Mouse (Mus musculus) megakaryocyte progenitor cell, adult 5-6 weeks (primary cell): ENCODE measurements around the gene Dpf2. TPM values are rescaled to one million over a fixed set of nuclear protein-coding genes. Genes with fewer than 3 reads are reported as not detected.

Experiments used
- total RNA-seq, 2 experiments: library from RNA; stranded (forward) in 1 of 2; stranded (reverse) in 1 of 2; fragments of 157-497, 149-512 nt in 1 of 2; fragments of 200-1000 nt in 1 of 2; gene quantifications; 2 replicates each; pipeline versions ENCODE4 v1.2.3 to v1.2.4; 2015 to 2017

Dpf2 gene
- total RNA-seq, 2 experiments from 2014 or later: 47.6 to 65.1 TPM

Other genes starting within 250 kb of the Dpf2 start
Only the 30 nearest of the 31 such genes appear.
- gene Map3k11, start 224.3 kb downstream of the Dpf2 start, total RNA-seq (2015): 13.0 and 16.1 TPM in 2 replicates
- 19.2 and 22.9 TPM in 2 replicates for gene Map3k11, start 224.3 kb downstream of the Dpf2 start, total RNA-seq (2017)
- 21.6 and 24.5 TPM in 2 replicates for gene Pcnx3, start 224.1 kb downstream of the Dpf2 start, total RNA-seq (2015)
- gene Pcnx3, start 224.1 kb downstream of the Dpf2 start, total RNA-seq (2017): 15.6 and 15.7 TPM in 2 replicates
- gene Kcnk7, start 208.6 kb downstream of the Dpf2 start, total RNA-seq (2015): not detected in 2 replicates
- 0.14 TPM in 1 of 2 replicates, not detected in the other for gene Kcnk7, start 208.6 kb downstream of the Dpf2 start, total RNA-seq (2017)
- 7.9 and 8.1 TPM in 2 replicates for gene Ehbp1l1, start 186.7 kb downstream of the Dpf2 start, total RNA-seq (2015)
- gene Ehbp1l1, start 186.7 kb downstream of the Dpf2 start, total RNA-seq (2017): 27.2 and 30.3 TPM in 2 replicates
- 40.5 and 42.3 TPM in 2 replicates for gene Fam89b, start 183.4 kb downstream of the Dpf2 start, total RNA-seq (2015)
- 20.3 and 22.9 TPM in 2 replicates for gene Fam89b, start 183.4 kb downstream of the Dpf2 start, total RNA-seq (2017)
- gene Ltbp3, start 172.1 kb downstream of the Dpf2 start, total RNA-seq (2015): 6.1 and 7.6 TPM in 2 replicates
- 2.7 and 5.6 TPM in 2 replicates for gene Ltbp3, start 172.1 kb downstream of the Dpf2 start, total RNA-seq (2017)
- 15.7 and 19.9 TPM in 2 replicates for gene Scyl1, start 141.6 kb downstream of the Dpf2 start, total RNA-seq (2015)
- 23.9 and 28.2 TPM in 2 replicates for gene Scyl1, start 141.6 kb downstream of the Dpf2 start, total RNA-seq (2017)
- 15.7 and 16.3 TPM in 2 replicates for gene Frmd8, start 37.7 kb downstream of the Dpf2 start, total RNA-seq (2015)
- gene Frmd8, start 37.7 kb downstream of the Dpf2 start, total RNA-seq (2017): 16.2 and 17.7 TPM in 2 replicates
- gene Slc25a45, start 35.2 kb downstream of the Dpf2 start, total RNA-seq (2015): 28.7 and 30.5 TPM in 2 replicates
- gene Slc25a45, start 35.2 kb downstream of the Dpf2 start, total RNA-seq (2017): 30.2 and 39.5 TPM in 2 replicates
- gene Tigd3, start 18.9 kb downstream of the Dpf2 start, total RNA-seq (2015): 0.32 and 0.81 TPM in 2 replicates
- gene Tigd3, start 18.9 kb downstream of the Dpf2 start, total RNA-seq (2017): 1.5 and 2.8 TPM in 2 replicates
- not detected in 2 replicates for gene Cdc42ep2, start 11.8 kb upstream of the Dpf2 start, total RNA-seq (2015)
- gene Cdc42ep2, start 11.8 kb upstream of the Dpf2 start, total RNA-seq (2017): 0.07 TPM in 1 of 2 replicates, not detected in the other
- 60.9 and 76.7 TPM in 2 replicates for gene Pola2, start 51.2 kb upstream of the Dpf2 start, total RNA-seq (2015)
- 57.4 and 61.3 TPM in 2 replicates for gene Pola2, start 51.2 kb upstream of the Dpf2 start, total RNA-seq (2017)
- gene Slc22a20, start 73.1 kb upstream of the Dpf2 start, total RNA-seq (2015): not detected in 2 replicates
- 0.44 TPM in 1 of 2 replicates, not detected in the other for gene Slc22a20, start 73.1 kb upstream of the Dpf2 start, total RNA-seq (2017)
- gene Capn1, start 102.9 kb upstream of the Dpf2 start, total RNA-seq (2015): 18.6 and 20.0 TPM in 2 replicates
- gene Capn1, start 102.9 kb upstream of the Dpf2 start, total RNA-seq (2017): 36.8 and 38.4 TPM in 2 replicates
- gene Syvn1, start 133.6 kb upstream of the Dpf2 start, total RNA-seq (2015): 23.1 and 25.2 TPM in 2 replicates
- 10.1 and 11.2 TPM in 2 replicates for gene Syvn1, start 133.6 kb upstream of the Dpf2 start, total RNA-seq (2017)
- gene Mrpl49, start 144.8 kb upstream of the Dpf2 start, total RNA-seq (2015): 44.4 and 53.5 TPM in 2 replicates
- 31.9 and 38.4 TPM in 2 replicates for gene Mrpl49, start 144.8 kb upstream of the Dpf2 start, total RNA-seq (2017)
- gene Fau, start 144.8 kb upstream of the Dpf2 start, total RNA-seq (2015): 1,814 and 1,841 TPM in 2 replicates
- gene Fau, start 144.8 kb upstream of the Dpf2 start, total RNA-seq (2017): 1,690 and 2,042 TPM in 2 replicates
- gene Znhit2, start 148.2 kb upstream of the Dpf2 start, total RNA-seq (2015): 12.7 and 14.2 TPM in 2 replicates
- gene Znhit2, start 148.2 kb upstream of the Dpf2 start, total RNA-seq (2017): 12.5 and 14.5 TPM in 2 replicates
- gene Tm7sf2, start 155.4 kb upstream of the Dpf2 start, total RNA-seq (2015): 8.4 and 10.6 TPM in 2 replicates
- 1.6 and 1.8 TPM in 2 replicates for gene Tm7sf2, start 155.4 kb upstream of the Dpf2 start, total RNA-seq (2017)
- gene Vps51, start 164.2 kb upstream of the Dpf2 start, total RNA-seq (2015): 30.4 and 33.2 TPM in 2 replicates
- gene Vps51, start 164.2 kb upstream of the Dpf2 start, total RNA-seq (2017): 42.8 and 54.7 TPM in 2 replicates
- not detected in 2 replicates for gene Tmem262, start 167.0 kb upstream of the Dpf2 start, total RNA-seq (2015)
- gene Tmem262, start 167.0 kb upstream of the Dpf2 start, total RNA-seq (2017): not detected in 2 replicates
- not detected in 2 replicates for gene Gm28374, start 169.2 kb upstream of the Dpf2 start, total RNA-seq (2015)
- gene Gm28374, start 169.2 kb upstream of the Dpf2 start, total RNA-seq (2017): not detected in 2 replicates
- 12.0 and 14.9 TPM in 2 replicates for gene Zfpl1, start 171.9 kb upstream of the Dpf2 start, total RNA-seq (2015)
- 23.7 and 32.8 TPM in 2 replicates for gene Zfpl1, start 171.9 kb upstream of the Dpf2 start, total RNA-seq (2017)
- gene Cdca5, start 172.0 kb upstream of the Dpf2 start, total RNA-seq (2015): 44.8 and 55.4 TPM in 2 replicates
- gene Cdca5, start 172.0 kb upstream of the Dpf2 start, total RNA-seq (2017): 35.5 and 42.8 TPM in 2 replicates
- gene AC131692.1, start 181.4 kb upstream of the Dpf2 start, total RNA-seq (2015): 0.30 and 0.73 TPM in 2 replicates
- gene AC131692.1, start 181.4 kb upstream of the Dpf2 start, total RNA-seq (2017): 4.6 TPM in 1 of 2 replicates, not detected in the other
- 0.07 and 0.17 TPM in 2 replicates for gene Naaladl1, start 192.8 kb upstream of the Dpf2 start, total RNA-seq (2015)
- gene Naaladl1, start 192.8 kb upstream of the Dpf2 start, total RNA-seq (2017): 0.21 TPM in 1 of 2 replicates, not detected in the other
- 12.0 and 16.9 TPM in 2 replicates for gene Sac3d1, start 205.6 kb upstream of the Dpf2 start, total RNA-seq (2015)
- 5.5 and 6.3 TPM in 2 replicates for gene Sac3d1, start 205.6 kb upstream of the Dpf2 start, total RNA-seq (2017)
- 18.2 and 19.5 TPM in 2 replicates for gene Snx15, start 215.3 kb upstream of the Dpf2 start, total RNA-seq (2015)
- gene Snx15, start 215.3 kb upstream of the Dpf2 start, total RNA-seq (2017): 13.8 and 14.2 TPM in 2 replicates
- gene Batf2, start 228.0 kb upstream of the Dpf2 start, total RNA-seq (2015): 0.34 and 0.42 TPM in 2 replicates
- 0.44 and 0.71 TPM in 2 replicates for gene Batf2, start 228.0 kb upstream of the Dpf2 start, total RNA-seq (2017)
- 29.2 and 37.4 TPM in 2 replicates for gene Arl2, start 228.5 kb upstream of the Dpf2 start, total RNA-seq (2015)
- 33.6 and 37.0 TPM in 2 replicates for gene Arl2, start 228.5 kb upstream of the Dpf2 start, total RNA-seq (2017)